Mouse (Mus musculus) spleen, postnatal 14 days (tissue): ENCODE data around the gene Scgb2b27.
"Not testable (repeated sequence)": the region's sequence is repeated elsewhere in the genome, so short reads cannot be mapped to it uniquely, and the experiment has no call there.

Source experiments
- DNase-seq, 2 experiments: peaks; one replicate each; pipeline ENCODE4 v3.0.0; 2021 to 2022; ENCODE audit warnings: low spot score in 2 of 2

Scgb2b27 gene

GRCm38 (mm10) chr7:34013842-34014241 lies at the start of gene Scgb2b27:
TSS of gene Scgb2b27 (minus strand) at chr7:34013942.
- DNase-seq, result no peak

- not testable (repeated sequence) for DNase-seq
Measured at GRCm38 (mm10) chr7:34036076-34036815, 22.5 kb upstream of the Scgb2b27 start.

- DNase-seq, result not testable (repeated sequence)
Measured at GRCm38 (mm10) chr7:34034579-34034978, 20.8 kb upstream of the Scgb2b27 start.

GRCm38 (mm10) chr7:34030026-34030425 lies 16.3 kb upstream of the Scgb2b27 start:
- no peak for DNase-seq

- not testable (repeated sequence) for DNase-seq
Measured at GRCm38 (mm10) chr7:34027202-34027601, 13.5 kb upstream of the Scgb2b27 start.

DNA sequence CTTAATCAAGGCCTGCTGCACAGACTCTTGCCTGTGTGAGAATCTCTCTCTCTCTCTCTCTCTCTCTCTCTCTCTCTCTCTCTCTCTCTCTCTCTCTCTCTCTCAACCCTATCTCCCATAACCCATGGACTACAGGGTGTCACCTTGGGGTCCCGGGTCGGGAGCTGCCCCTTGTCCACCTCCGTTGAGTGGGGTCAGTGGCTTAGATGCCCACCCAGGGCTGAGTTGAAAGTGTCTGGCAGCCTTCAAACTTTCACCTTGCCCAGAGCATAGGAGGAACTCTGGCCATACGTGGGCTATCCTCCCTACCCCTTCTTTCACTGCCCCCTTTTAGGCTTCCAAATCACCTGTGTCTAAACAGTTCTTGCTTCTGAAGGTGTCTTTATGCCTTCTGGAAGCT lies 11.9 kb upstream of the Scgb2b27 start:
- no peak for DNase-seq

- not testable (repeated sequence) for DNase-seq
Measured at GRCm38 (mm10) chr7:34021183-34021582, 7.4 kb upstream of the Scgb2b27 start, which contains the start of gene Scgb1b27. TSS of gene Scgb1b27 (plus strand) at chr7:34021483.

GRCm38 (mm10) chr7:33982281-33982680 lies 31.5 kb downstream of the Scgb2b27 start:
- peak in 1 of 2 experiments; percentile 3 for DNase-seq
